Mouse (Mus musculus) ES-E14 (cell line): Measurements from ENCODE around the gene Gfi1.

Source experiments
- HCFC1 ChIP-seq: IDR thresholded peaks from 2 replicates; pipeline ENCODE4 v1.6.1; 2012; ENCODE audit warnings: low read length, inconsistent platforms, borderline replicate concordance; ENCODE audit not compliant: insufficient read depth
- ZC3H11A ChIP-seq: IDR thresholded peaks from 2 replicates; pipeline ENCODE4 v1.6.1; 2012; ENCODE audit warnings: low read depth, mild to moderate bottlenecking, inconsistent platforms, low read length, borderline replicate concordance

DNA sequence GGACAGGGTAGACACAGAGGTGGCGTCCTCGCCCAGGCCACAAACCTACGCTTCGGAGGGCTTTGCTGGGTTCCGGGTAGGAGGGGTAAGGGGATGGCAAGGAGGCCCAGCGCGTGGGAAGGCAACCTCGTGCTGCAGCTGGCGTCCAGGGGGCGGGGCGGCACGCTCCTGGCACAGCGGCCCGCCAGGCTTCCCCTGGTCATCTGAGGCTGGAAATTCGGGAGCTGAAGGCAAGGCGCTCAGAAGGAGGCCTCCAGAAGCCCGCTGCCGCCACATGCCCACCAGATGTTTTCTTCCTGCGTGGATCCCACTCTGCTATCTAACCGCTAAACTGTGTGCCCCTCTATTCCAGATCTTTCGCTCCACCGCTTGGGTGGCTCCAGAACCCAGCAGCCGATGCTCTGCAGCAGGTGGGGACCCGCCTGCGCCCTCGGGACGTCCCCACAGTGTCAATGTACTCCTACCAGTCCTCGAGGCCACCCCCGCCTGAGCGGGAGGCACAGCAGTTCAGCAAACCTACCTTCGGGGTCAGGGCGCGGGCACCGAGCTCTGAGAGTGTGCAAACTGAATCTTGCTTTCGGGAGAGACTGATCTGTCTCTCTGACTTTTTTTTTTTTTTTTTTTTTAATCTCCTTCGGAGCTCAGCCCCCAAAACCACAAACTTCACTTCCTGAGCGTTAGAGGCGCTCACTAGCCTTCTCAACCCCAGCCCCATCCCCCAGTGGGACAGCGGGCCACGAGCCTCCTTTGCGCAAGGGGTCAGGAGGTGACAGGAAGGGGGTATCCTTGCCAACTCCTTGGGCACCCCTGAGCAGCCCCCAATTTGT, at the start of gene Gfi1:
- TF ChIP-seq HCFC1 (no peak), ZC3H11A (no peak)
